Comparison of ENCODE assay signal across 8 mouse cellular contexts in the genomic region with DNA sequence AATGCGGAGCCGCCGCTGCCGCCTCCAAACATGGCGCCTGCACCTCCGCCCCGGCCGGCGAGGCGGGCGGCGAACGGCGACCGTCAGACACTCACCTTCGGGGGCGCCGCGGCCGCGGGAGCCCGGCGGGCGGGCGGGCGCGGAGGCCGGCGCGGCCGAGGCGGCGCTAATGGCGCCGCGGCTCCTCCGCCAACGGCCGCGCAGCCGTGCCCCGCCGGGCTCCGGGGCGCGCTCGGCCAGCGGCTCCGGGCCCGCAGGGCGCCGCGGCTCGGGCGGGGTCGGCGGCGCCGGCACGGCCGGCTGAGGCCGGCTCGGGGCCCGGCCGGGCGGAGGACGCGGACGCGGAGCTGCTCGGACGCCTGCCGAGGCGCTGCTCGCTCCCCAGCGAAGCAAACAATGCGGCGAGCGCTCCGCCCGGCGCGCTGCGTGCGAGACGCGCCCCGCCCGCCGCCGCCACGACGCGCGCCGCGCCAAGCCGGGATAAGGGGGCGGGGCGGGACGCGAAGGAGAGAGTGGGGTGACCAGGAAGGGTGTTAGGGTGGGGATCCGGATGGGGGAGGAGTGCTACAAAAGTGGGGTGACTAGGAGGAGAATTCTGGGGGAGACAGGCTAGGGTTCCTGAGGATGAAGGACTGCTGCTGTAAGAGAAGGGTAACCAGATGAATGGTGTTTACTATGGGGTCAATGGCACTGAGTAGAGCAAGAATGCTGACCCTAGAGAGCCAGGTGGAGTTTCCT. TPM values are rescaled to one million over a fixed set of nuclear protein-coding genes. Genes with fewer than 3 reads are reported as not detected.
A peak's percentile ranks its signal among the peaks of the same experiment; 100 is the strongest.
DNase-seq lines count a peak whose midpoint lies in the region; ATAC-seq and TF ChIP-seq lines count a peak whose summit lies in the region.

Brd1 (minus strand) TSS at position 400 of the 738 bp plus-strand sequence.

- H3K27me3 ChIP-seq in G1E (ENCODE audit: insufficient read depth, low read length) = no peaks in the 10 kb centered on the region
- H3K27me3 ChIP-seq in cerebellum, adult 2 months (ENCODE audit: control insufficient read depth, insufficient read depth, low read length) = no peaks in the 10 kb centered on the region
- no peaks in the 10 kb centered on the region for H3K27me3 ChIP-seq in lung, embryonic 16.5 days (ENCODE audit: control insufficient read depth, insufficient read depth, low read depth, low read length)

- H3K4me1 ChIP-seq in G1E (ENCODE audit: insufficient read depth, low read depth, low read length) = peaks cover 59% of the 10 kb centered on the region
- H3K4me1 ChIP-seq in cerebellum, adult 2 months (ENCODE audit: control insufficient read depth, insufficient read depth, low read length) = peaks cover 17% of the 10 kb centered on the region
- H3K4me1 ChIP-seq in lung, embryonic 16.5 days (replicated peaks; ENCODE audit: control insufficient read depth, insufficient read depth, low read length) = peaks cover 19% of the 10 kb centered on the region

- peak within 1 kb of the TSS; percentile 82 for H3K4me2 ChIP-seq in lung, embryonic 16.5 days (ENCODE audit: low read depth, low read length)

- H3K9ac ChIP-seq in lung, embryonic 16.5 days (ENCODE audit: low read length) = peak within 1 kb of the TSS; percentile 98

- WGBS in cerebellum, adult 2 months = 4% methylated on average over 99 of the region's 103 CpGs
- WGBS in lung, embryonic 16.5 days = under 1% methylated on average over 64 of the region's 103 CpGs

- peaks cover 46% of the 10 kb centered on the region for H3K36me3 ChIP-seq in G1E (replicated peaks)
- H3K36me3 ChIP-seq in lung, embryonic 16.5 days (ENCODE audit: control insufficient read depth, insufficient read depth, low read length) = peaks cover 13% of the 10 kb centered on the region

- TF ChIP-seq POLR2A in cerebellum, adult 2 months (IDR thresholded peaks at IDR 0.05; ENCODE audit: borderline replicate concordance, insufficient read depth, low read length) = peak; percentile 80

- peak; percentile 71 for ATAC-seq in G1E (ENCODE audit: extremely low read depth, insufficient number of reproducible peaks, low FRiP score, poor library complexity, severe bottlenecking)
- ATAC-seq in lung, embryonic 16.5 days (ENCODE audit: low read depth) = peak; percentile 90

- H3K4me3 ChIP-seq in G1E (ENCODE audit: low read depth, low read length) = peak within 1 kb of the TSS; percentile 90
- peak within 1 kb of the TSS; percentile 69 for H3K4me3 ChIP-seq in cerebellum, adult 2 months (replicated peaks; ENCODE audit: insufficient read depth, low read depth, low read length)
- H3K4me3 ChIP-seq in lung, embryonic 16.5 days (ENCODE audit: low read length) = peak within 1 kb of the TSS; percentile 96

- TF ChIP-seq CTCF in G1E (IDR thresholded peaks at IDR 0.05; ENCODE audit: low read depth, low read length) = no peak
- no peak for TF ChIP-seq CTCF in cerebellum, adult 2 months (IDR thresholded peaks at IDR 0.05; ENCODE audit: borderline replicate concordance, insufficient read depth, low read depth, low read length)

- H3K9me3 ChIP-seq in G1E (replicated peaks) = no peaks in the 10 kb centered on the region
- no peaks in the 10 kb centered on the region for H3K9me3 ChIP-seq in lung, embryonic 16.5 days (ENCODE audit: control insufficient read depth, low read length)

- DNase-seq in G1E (ENCODE audit: low spot score) = peak; percentile 89
- peak; percentile 87 to 89 for DNase-seq in cerebellum, adult 2 months
- DNase-seq in forelimb bud, embryonic 11.5 days (ENCODE audit: low read depth, low spot score) = peak; percentile 57
- DNase-seq in heart, postnatal 4 days = peak; percentile 88
- peak; percentile 80 for DNase-seq in layer of hippocampus, adult 9-11 months
- DNase-seq in ovary, postnatal 10 days (ENCODE audit: low spot score) = peak; percentile 57
- peak; percentile 70 to 80 for DNase-seq in thymus, postnatal 10 days (ENCODE audit: low spot score in 2 of 2)

- peak within 1 kb of the TSS; percentile 65 for H3K27ac ChIP-seq in cerebellum, adult 2 months (ENCODE audit: insufficient read depth, low read length)
- peak within 1 kb of the TSS; percentile 89 for H3K27ac ChIP-seq in lung, embryonic 16.5 days (ENCODE audit: low read length)

RNA-seq across cellular contexts. Expression of gene Brd1, which starts in this region (rescaled TPM):
- 52.4 and 59.4 TPM in 2 replicates for total RNA-seq in G1E (2014; fragmentation: Nextera tagmentation)
- total RNA-seq in G1E (2017) = 51.8 and 64.0 TPM in 2 replicates
- 38.6 and 49.8 TPM in 2 replicates for polyA plus RNA-seq in G1E (2012)
- 25.7 and 26.1 TPM in 2 replicates for polyA plus RNA-seq in cerebellum, adult 2 months (2012; rRNA removed)
- 10 to 100 TPM; 45.1 to 46.7 TPM for total RNA-seq in heart, postnatal 4 days (2021)
- polyA plus RNA-seq in lung, embryonic 16.5 days (2015; fragmentation: Nextera tagmentation; extraction: Ambion mirVana) = 17.7 and 19.0 TPM in 2 replicates

Comparison
In these comparisons a context has a peak if more than half of its experiments do, and no peak if none do; other contexts are left out.
1. Peak in every context shown above with its lines: DNase-seq, ATAC-seq, H3K4me3 ChIP-seq and H3K27ac ChIP-seq.